Mouse (Mus musculus): ENCODE data around the gene Asb1. TPM values are rescaled to one million over a fixed set of nuclear protein-coding genes. Genes with fewer than 3 reads are reported as not detected.

Gene Asb1
- polyA plus RNA-seq, 1 experiment from 2014 or later: 9.8 TPM

GRCm38 (mm10) chr1:91607141-91607540, 66.8 kb downstream of the Asb1 start:
- Histone ChIP-seq H3K27me3 (ENCODE audit: control insufficient read depth, insufficient read depth, low read length) (no peaks in the 10 kb centered on the region), H3K36me3 (ENCODE audit: control insufficient read depth, insufficient read depth, low read length) (no peaks in the 10 kb centered on the region), H3K9ac (ENCODE audit: low read length) (no peak overlapping the region), H3K4me3 (ENCODE audit: low read depth, low read length) (no peak overlapping the region), H3K27ac (ENCODE audit: low read depth, low read length) (no peak overlapping the region), H3K4me2 (no peak overlapping the region), H3K9me3 (ENCODE audit: control insufficient read depth, low read length) (no peaks in the 10 kb centered on the region), H3K4me1 (ENCODE audit: control insufficient read depth, insufficient read depth, low read length) (peaks cover 2% of the 10 kb centered on the region; the same call in 1 of the 2 replicates)
- 84% methylated on average over 6 of the region's 6 CpGs for WGBS
- DNase-seq (ENCODE audit: low spot score, missing footprints) (no peak), ATAC-seq (ENCODE audit: low FRiP score) (no peak)

Other genes starting within 250 kb of the Asb1 start
- gene Scly, start 242.2 kb upstream of the Asb1 start, polyA plus RNA-seq (2014; fragmentation: Nextera tagmentation; extraction: Ambion mirVana): 10.1 and 11.0 TPM in 2 replicates
- gene Espnl, start 218.5 kb upstream of the Asb1 start, polyA plus RNA-seq (2014; fragmentation: Nextera tagmentation; extraction: Ambion mirVana): 0.08 and 0.11 TPM in 2 replicates
- 0.10 and 0.26 TPM in 2 replicates for gene Klhl30, start 189.5 kb upstream of the Asb1 start, polyA plus RNA-seq (2014; fragmentation: Nextera tagmentation; extraction: Ambion mirVana)
- gene Erfe, start 174.1 kb upstream of the Asb1 start, polyA plus RNA-seq (2014; fragmentation: Nextera tagmentation; extraction: Ambion mirVana): 0.52 and 0.73 TPM in 2 replicates
- 163 and 169 TPM in 2 replicates for gene Ilkap, start 141.7 kb upstream of the Asb1 start, polyA plus RNA-seq (2014; fragmentation: Nextera tagmentation; extraction: Ambion mirVana)
- gene Hes6, start 126.5 kb upstream of the Asb1 start, polyA plus RNA-seq (2014; fragmentation: Nextera tagmentation; extraction: Ambion mirVana): 300 and 322 TPM in 2 replicates
- gene Per2, start 81.2 kb upstream of the Asb1 start, polyA plus RNA-seq (2014; fragmentation: Nextera tagmentation; extraction: Ambion mirVana): 1.5 and 1.6 TPM in 2 replicates
- 6.0 and 7.3 TPM in 2 replicates for gene Traf3ip1, start 45.9 kb upstream of the Asb1 start, polyA plus RNA-seq (2014; fragmentation: Nextera tagmentation; extraction: Ambion mirVana)

All from midbrain, embryonic 11.5 days (tissue).